Mouse (Mus musculus): ENCODE results near the gene 1700001P01Rik. TPM values are rescaled to one million over a fixed set of nuclear protein-coding genes. Genes with fewer than 3 reads are reported as not detected.

1700001P01Rik gene
- 0.44 TPM in 1 of 2 replicates, not detected in the other for polyA plus RNA-seq (2014; fragmentation: Nextera tagmentation; extraction: Ambion mirVana)

GRCm38 (mm10) chr11:97775808-97776496 lies at the start of gene 1700001P01Rik:
TSS of gene 1700001P01Rik (minus strand) at chr11:97775918.
- no peak within 1 kb of the TSS for H3K9ac ChIP-seq (ENCODE audit: low read length)
- no peak within 1 kb of the TSS for H3K4me3 ChIP-seq (ENCODE audit: low read depth, low read length)
- H3K9me3 ChIP-seq (ENCODE audit: control insufficient read depth, low read length): no peaks in the 10 kb centered on the region
- no peak for DNase-seq (ENCODE audit: low spot score)
- no peak within 1 kb of the TSS for H3K4me2 ChIP-seq (ENCODE audit: low read depth, low read length, severe bottlenecking)
- ATAC-seq (replicated peaks; ENCODE audit: low FRiP score): no peak
- no peaks in the 10 kb centered on the region for H3K27me3 ChIP-seq (ENCODE audit: control insufficient read depth, insufficient read depth, low read length)
- peaks cover 7% of the 10 kb centered on the region; the same call in 1 of the 2 replicates for H3K4me1 ChIP-seq (replicated peaks; ENCODE audit: control insufficient read depth, insufficient read depth, low read length)
- H3K27ac ChIP-seq (ENCODE audit: low read depth, low read length): no peak within 1 kb of the TSS
- WGBS: 48% methylated on average over 17 of the region's 17 CpGs
- peaks cover 17% of the 10 kb centered on the region for H3K36me3 ChIP-seq (ENCODE audit: control insufficient read depth, insufficient read depth, low read length)

GRCm38 (mm10) chr11:97825295-97825694 lies 49.6 kb upstream of the 1700001P01Rik start:
- DNase-seq (ENCODE audit: low spot score): no peak
- no peak overlapping the region for H3K9ac ChIP-seq (ENCODE audit: low read length)
- no peaks in the 10 kb centered on the region for H3K9me3 ChIP-seq (ENCODE audit: control insufficient read depth, low read length)
- no peaks in the 10 kb centered on the region for H3K4me1 ChIP-seq (replicated peaks; ENCODE audit: control insufficient read depth, insufficient read depth, low read length)
- no peak for ATAC-seq (replicated peaks; ENCODE audit: low FRiP score)
- no peak overlapping the region for H3K27ac ChIP-seq (ENCODE audit: low read depth, low read length)
- no peaks in the 10 kb centered on the region for H3K27me3 ChIP-seq (ENCODE audit: control insufficient read depth, insufficient read depth, low read length)
- H3K4me3 ChIP-seq (ENCODE audit: low read depth, low read length): no peak overlapping the region
- WGBS: 92% methylated on average over 10 of the region's 10 CpGs
- H3K36me3 ChIP-seq (ENCODE audit: control insufficient read depth, insufficient read depth, low read length): peaks cover 2% of the 10 kb centered on the region; the same call in 1 of the 2 replicates
- H3K4me2 ChIP-seq (ENCODE audit: low read depth, low read length, severe bottlenecking): no peak overlapping the region

GRCm38 (mm10) chr11:97824895-97825294 lies 49.2 kb upstream of the 1700001P01Rik start:
- Histone ChIP-seq H3K36me3 (ENCODE audit: control insufficient read depth, insufficient read depth, low read length) (peaks cover 2% of the 10 kb centered on the region; the same call in 1 of the 2 replicates), H3K4me3 (ENCODE audit: low read depth, low read length) (no peak overlapping the region), H3K4me1 (replicated peaks; ENCODE audit: control insufficient read depth, insufficient read depth, low read length) (no peaks in the 10 kb centered on the region), H3K9ac (ENCODE audit: low read length) (no peak overlapping the region), H3K4me2 (ENCODE audit: low read depth, low read length, severe bottlenecking) (no peak overlapping the region), H3K27me3 (ENCODE audit: control insufficient read depth, insufficient read depth, low read length) (no peaks in the 10 kb centered on the region), H3K27ac (ENCODE audit: low read depth, low read length) (no peak overlapping the region), H3K9me3 (ENCODE audit: control insufficient read depth, low read length) (no peaks in the 10 kb centered on the region)
- WGBS: 90% methylated on average over 6 of the region's 6 CpGs
- DNase-seq (ENCODE audit: low spot score) (no peak), ATAC-seq (replicated peaks; ENCODE audit: low FRiP score) (no peak)

- 96% methylated on average over 11 of the region's 11 CpGs for WGBS
- no peaks in the 10 kb centered on the region for H3K9me3 ChIP-seq (ENCODE audit: control insufficient read depth, low read length)
- H3K9ac ChIP-seq (ENCODE audit: low read length): no peak overlapping the region
- no peak overlapping the region for H3K4me2 ChIP-seq (ENCODE audit: low read depth, low read length, severe bottlenecking)
- ATAC-seq (replicated peaks; ENCODE audit: low FRiP score) (no peak), DNase-seq (ENCODE audit: low spot score) (no peak)
- no peak overlapping the region for H3K27ac ChIP-seq (ENCODE audit: low read depth, low read length)
- peaks cover 2% of the 10 kb centered on the region; the same call in 1 of the 2 replicates for H3K36me3 ChIP-seq (ENCODE audit: control insufficient read depth, insufficient read depth, low read length)
- no peaks in the 10 kb centered on the region for H3K27me3 ChIP-seq (ENCODE audit: control insufficient read depth, insufficient read depth, low read length)
- H3K4me1 ChIP-seq (replicated peaks; ENCODE audit: control insufficient read depth, insufficient read depth, low read length): no peaks in the 10 kb centered on the region
- no peak overlapping the region for H3K4me3 ChIP-seq (ENCODE audit: low read depth, low read length)
Observed at GRCm38 (mm10) chr11:97824168-97824567, 48.5 kb upstream of the 1700001P01Rik start.

GRCm38 (mm10) chr11:97822840-97823603 lies 47.3 kb upstream of the 1700001P01Rik start:
- Histone ChIP-seq H3K4me1 (replicated peaks; ENCODE audit: control insufficient read depth, insufficient read depth, low read length) (peaks cover 8% of the 10 kb centered on the region), H3K9ac (ENCODE audit: low read length) (no peak overlapping the region), H3K27ac (ENCODE audit: low read depth, low read length) (no peak overlapping the region), H3K27me3 (ENCODE audit: control insufficient read depth, insufficient read depth, low read length) (no peaks in the 10 kb centered on the region), H3K4me2 (ENCODE audit: low read depth, low read length, severe bottlenecking) (no peak overlapping the region), H3K9me3 (ENCODE audit: control insufficient read depth, low read length) (no peaks in the 10 kb centered on the region), H3K36me3 (ENCODE audit: control insufficient read depth, insufficient read depth, low read length) (peaks cover 2% of the 10 kb centered on the region; the same call in 1 of the 2 replicates), H3K4me3 (ENCODE audit: low read depth, low read length) (no peak overlapping the region)
- ATAC-seq (replicated peaks; ENCODE audit: low FRiP score) (no peak), DNase-seq (ENCODE audit: low spot score) (peak; percentile 47)
- 78% methylated on average over 20 of the region's 20 CpGs for WGBS

- H3K9ac ChIP-seq (ENCODE audit: low read length): no peak overlapping the region
- no peak overlapping the region for H3K4me3 ChIP-seq (ENCODE audit: low read depth, low read length)
- H3K36me3 ChIP-seq (ENCODE audit: control insufficient read depth, insufficient read depth, low read length): peaks cover 2% of the 10 kb centered on the region; the same call in 1 of the 2 replicates
- DNase-seq (ENCODE audit: low spot score) (peak; percentile 45), ATAC-seq (replicated peaks; ENCODE audit: low FRiP score) (no peak)
- no peaks in the 10 kb centered on the region for H3K27me3 ChIP-seq (ENCODE audit: control insufficient read depth, insufficient read depth, low read length)
- peaks cover 19% of the 10 kb centered on the region for H3K4me1 ChIP-seq (replicated peaks; ENCODE audit: control insufficient read depth, insufficient read depth, low read length)
- no peaks in the 10 kb centered on the region for H3K9me3 ChIP-seq (ENCODE audit: control insufficient read depth, low read length)
- WGBS: 92% methylated on average over 8 of the region's 8 CpGs
- no peak overlapping the region for H3K4me2 ChIP-seq (ENCODE audit: low read depth, low read length, severe bottlenecking)
- H3K27ac ChIP-seq (ENCODE audit: low read depth, low read length): no peak overlapping the region
Observed at GRCm38 (mm10) chr11:97821401-97822064, 45.8 kb upstream of the 1700001P01Rik start.

- Histone ChIP-seq H3K36me3 (ENCODE audit: control insufficient read depth, insufficient read depth, low read length) (peaks cover 2% of the 10 kb centered on the region; the same call in 1 of the 2 replicates), H3K4me1 (replicated peaks; ENCODE audit: control insufficient read depth, insufficient read depth, low read length) (peaks cover 19% of the 10 kb centered on the region), H3K9me3 (ENCODE audit: control insufficient read depth, low read length) (no peaks in the 10 kb centered on the region), H3K4me2 (ENCODE audit: low read depth, low read length, severe bottlenecking) (no peak overlapping the region), H3K27ac (ENCODE audit: low read depth, low read length) (no peak overlapping the region), H3K9ac (ENCODE audit: low read length) (no peak overlapping the region), H3K27me3 (ENCODE audit: control insufficient read depth, insufficient read depth, low read length) (no peaks in the 10 kb centered on the region), H3K4me3 (ENCODE audit: low read depth, low read length) (no peak overlapping the region)
- 73% methylated on average over 4 of the region's 4 CpGs for WGBS
- DNase-seq (ENCODE audit: low spot score): no peak
- ATAC-seq (replicated peaks; ENCODE audit: low FRiP score): no peak
Observed at GRCm38 (mm10) chr11:97820840-97821239, 45.1 kb upstream of the 1700001P01Rik start.

- Histone ChIP-seq H3K9me3 (ENCODE audit: control insufficient read depth, low read length) (no peaks in the 10 kb centered on the region), H3K27ac (ENCODE audit: low read depth, low read length) (no peak overlapping the region), H3K4me3 (ENCODE audit: low read depth, low read length) (no peak overlapping the region), H3K9ac (ENCODE audit: low read length) (no peak overlapping the region), H3K27me3 (ENCODE audit: control insufficient read depth, insufficient read depth, low read length) (no peaks in the 10 kb centered on the region), H3K4me2 (ENCODE audit: low read depth, low read length, severe bottlenecking) (no peak overlapping the region), H3K4me1 (replicated peaks; ENCODE audit: control insufficient read depth, insufficient read depth, low read length) (peaks cover 22% of the 10 kb centered on the region), H3K36me3 (ENCODE audit: control insufficient read depth, insufficient read depth, low read length) (peaks cover 2% of the 10 kb centered on the region; the same call in 1 of the 2 replicates)
- 81% methylated on average over 5 of the region's 5 CpGs for WGBS
- ATAC-seq (replicated peaks; ENCODE audit: low FRiP score) (no peak), DNase-seq (ENCODE audit: low spot score) (no peak)
Observed at GRCm38 (mm10) chr11:97819923-97820322, 44.2 kb upstream of the 1700001P01Rik start.

All from forebrain, embryonic 11.5 days (tissue).